Mouse (Mus musculus): Measurements from ENCODE around the gene Gm17124.
"Not testable (repeated sequence)": the region's sequence is repeated elsewhere in the genome, so short reads cannot be mapped to it uniquely, and the experiment has no call there.

Gm17124 gene

DNA sequence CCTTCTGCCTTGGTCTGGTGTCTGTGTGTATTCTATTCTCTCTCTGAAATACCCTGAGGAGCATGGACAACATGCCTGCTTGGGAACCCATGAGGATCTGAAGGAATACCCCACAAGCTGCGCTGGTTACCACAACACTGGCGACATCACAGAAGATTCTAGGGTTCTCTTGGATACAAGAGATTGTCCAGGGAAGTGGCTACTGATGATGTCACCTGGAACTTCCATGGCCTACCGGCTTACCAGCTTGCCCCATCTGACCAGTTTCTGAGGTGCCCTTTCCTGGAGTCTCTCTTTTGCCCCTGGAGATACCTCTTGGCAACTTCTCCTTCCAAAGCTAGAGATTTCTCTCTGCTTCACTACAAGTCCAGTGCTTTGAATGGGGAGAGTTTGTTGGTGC, at the start of gene Gm17124:
Gene Gm17124, minus strand, starts transcription at position 101 of the 400 bp plus-strand sequence.
- DNase-seq (ENCODE audit: low spot score in 2 of 2): not testable (repeated sequence)

DNA sequence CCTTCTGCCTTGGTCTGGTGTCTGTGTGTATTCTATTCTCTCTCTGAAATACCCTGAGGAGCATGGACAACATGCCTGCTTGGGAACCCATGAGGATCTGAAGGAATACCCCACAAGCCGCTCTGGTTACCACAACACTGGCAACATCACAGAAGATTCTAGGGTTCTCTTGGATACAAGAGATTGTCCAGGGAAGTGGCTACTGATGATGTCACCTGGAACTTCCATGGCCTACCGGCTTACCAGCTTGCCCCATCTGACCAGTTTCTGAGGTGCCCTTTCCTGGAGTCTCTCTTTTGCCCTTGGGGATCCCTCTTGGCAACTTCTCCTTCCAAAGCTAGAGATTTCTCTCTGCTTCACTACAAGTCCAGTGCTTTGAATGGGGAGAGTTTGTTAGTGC, 42.1 kb upstream of the Gm17124 start, which contains the start of gene Gm3633:
Gene Gm3633, minus strand, starts transcription at position 101 of the 400 bp plus-strand sequence.
- not testable (repeated sequence) for DNase-seq (ENCODE audit: low spot score in 2 of 2)
